8 mouse cellular contexts compared by ENCODE assay signal in genomic region chr10:122883823-122884743, GRCm38 (mm10).
DNase-seq lines count a peak whose midpoint lies in the region; ATAC-seq lines count a peak whose summit lies in the region.

No protein-coding gene starts in this region.

- H3K9me3 ChIP-seq in hindbrain, embryonic 11.5 days (ENCODE audit: control insufficient read depth, low read length) = no peaks in the 10 kb centered on the region
- H3K9me3 ChIP-seq in midbrain, embryonic 12.5 days = no peaks in the 10 kb centered on the region
- no peaks in the 10 kb centered on the region for H3K9me3 ChIP-seq in stomach, embryonic 16.5 days (replicated peaks; ENCODE audit: control insufficient read depth, low read length)

- peaks cover 31% of the 10 kb centered on the region for H3K4me1 ChIP-seq in hindbrain, embryonic 11.5 days (replicated peaks; ENCODE audit: control insufficient read depth, insufficient read depth, low read length)
- H3K4me1 ChIP-seq in midbrain, embryonic 12.5 days = peaks cover 54% of the 10 kb centered on the region
- peaks cover 48% of the 10 kb centered on the region for H3K4me1 ChIP-seq in stomach, embryonic 16.5 days (ENCODE audit: control insufficient read depth, insufficient read depth, low read length)

- peak overlapping the region; percentile 96 for H3K27ac ChIP-seq in hindbrain, embryonic 11.5 days (ENCODE audit: low read depth, low read length)
- H3K27ac ChIP-seq in midbrain, embryonic 12.5 days (replicated peaks) = peak overlapping the region; percentile 96
- peak overlapping the region; percentile 91 for H3K27ac ChIP-seq in stomach, embryonic 16.5 days (ENCODE audit: low read length)

- no peak overlapping the region for H3K4me3 ChIP-seq in hindbrain, embryonic 11.5 days (ENCODE audit: low read depth, low read length)
- no peak overlapping the region for H3K4me3 ChIP-seq in midbrain, embryonic 12.5 days
- H3K4me3 ChIP-seq in stomach, embryonic 16.5 days (replicated peaks; ENCODE audit: low read length) = no peak overlapping the region

- DNase-seq in adipocyte (ENCODE audit: low spot score) = peak; percentile 85
- DNase-seq in cerebellum, postnatal 14 days = peak; percentile 89 to 95
- DNase-seq in frontal cortex, postnatal 10 days (ENCODE audit: low spot score in 2 of 2) = peak; percentile 71 to 77
- peak; percentile 84 for DNase-seq in hindbrain, embryonic 11.5 days (ENCODE audit: low spot score)
- peak; percentile 81 for DNase-seq in layer of hippocampus, adult 9-11 months
- DNase-seq in thymus, adult 18-20 months = no peak

- peak overlapping the region; percentile 40; the same call in 1 of the 2 replicates for H3K9ac ChIP-seq in hindbrain, embryonic 11.5 days (ENCODE audit: low read depth, low read length)
- H3K9ac ChIP-seq in midbrain, embryonic 12.5 days (replicated peaks) = peak overlapping the region; percentile 48
- H3K9ac ChIP-seq in stomach, embryonic 16.5 days (ENCODE audit: low read length) = peak overlapping the region; percentile 59

- peak; percentile 81 for ATAC-seq in hindbrain, embryonic 11.5 days (ENCODE audit: low FRiP score)
- peak; percentile 79 for ATAC-seq in midbrain, embryonic 12.5 days (ENCODE audit: low FRiP score, low read depth)
- peak; percentile 27 for ATAC-seq in stomach, embryonic 16.5 days (ENCODE audit: insufficient read depth, low FRiP score)

- 14% methylated on average over 15 of the region's 15 CpGs for WGBS in hindbrain, embryonic 11.5 days
- 11% methylated on average over 15 of the region's 15 CpGs for WGBS in midbrain, embryonic 12.5 days
- WGBS in stomach, embryonic 16.5 days = 28% methylated on average over 15 of the region's 15 CpGs

- no peaks in the 10 kb centered on the region for H3K36me3 ChIP-seq in hindbrain, embryonic 11.5 days (ENCODE audit: control insufficient read depth, insufficient read depth, low read length)
- H3K36me3 ChIP-seq in midbrain, embryonic 12.5 days = no peaks in the 10 kb centered on the region
- H3K36me3 ChIP-seq in stomach, embryonic 16.5 days (ENCODE audit: control insufficient read depth, insufficient read depth, low read length) = no peaks in the 10 kb centered on the region

- no peaks in the 10 kb centered on the region for H3K27me3 ChIP-seq in hindbrain, embryonic 11.5 days (ENCODE audit: control insufficient read depth, insufficient read depth, low read length)
- no peaks in the 10 kb centered on the region for H3K27me3 ChIP-seq in midbrain, embryonic 12.5 days
- H3K27me3 ChIP-seq in stomach, embryonic 16.5 days (ENCODE audit: control insufficient read depth, insufficient read depth, low read length) = no peaks in the 10 kb centered on the region

- no peak overlapping the region for H3K4me2 ChIP-seq in hindbrain, embryonic 11.5 days (replicated peaks; ENCODE audit: low read depth, low read length)
- peak overlapping the region; percentile 33 for H3K4me2 ChIP-seq in midbrain, embryonic 12.5 days (replicated peaks)
- H3K4me2 ChIP-seq in stomach, embryonic 16.5 days (ENCODE audit: low read depth, low read length) = peak overlapping the region; percentile 13; the same call in 1 of the 2 replicates

Comparison
In these comparisons a context has a peak if more than half of its experiments do, and no peak if none do; other contexts are left out.
1. DNase-seq: peak in adipocyte (single experiment), cerebellum, postnatal 14 days (2 of 2), frontal cortex, postnatal 10 days (2 of 2), hindbrain, embryonic 11.5 days (single experiment) and layer of hippocampus, adult 9-11 months (single experiment); none in thymus, adult 18-20 months (0 of 2).
2. ATAC-seq: peak in every context shown above with its lines; median percentile 81 in hindbrain, embryonic 11.5 days; 79 in midbrain, embryonic 12.5 days; 27 in stomach, embryonic 16.5 days.
3. Peak in every context shown above with its lines, with median percentiles within 50 percentile points of each other: H3K27ac ChIP-seq and H3K9ac ChIP-seq.